Mouse (Mus musculus): ENCODE data around the gene Olfr1214. TPM values are rescaled to one million over a fixed set of nuclear protein-coding genes. Genes with fewer than 3 reads are reported as not detected.
"Not testable (repeated sequence)": the region's sequence is repeated elsewhere in the genome, so short reads cannot be mapped to it uniquely, and the experiment has no call there.

Gene Olfr1214
- total RNA-seq (2021) = not detected
- long read RNA-seq, experiment 1 = 0 reads
- long read RNA-seq, experiment 2 = 0 reads

- no peak for DNase-seq (ENCODE audit: low spot score in 2 of 2)
Observed at GRCm38 (mm10) chr2:88992553-88992952, at the start of gene Olfr1214. Gene Olfr1214, minus strand, starts transcription at chr2:88992653.

- DNase-seq (ENCODE audit: low spot score in 2 of 2) = no peak
Observed at GRCm38 (mm10) chr2:89031965-89032364, 39.5 kb upstream of the Olfr1214 start, which contains the start of gene Olfr1217. Gene Olfr1217, minus strand, starts transcription at chr2:89032065.

- DNase-seq (ENCODE audit: low spot score in 2 of 2) = not testable (repeated sequence)
Observed at GRCm38 (mm10) chr2:89021436-89021835, 29.0 kb upstream of the Olfr1214 start.

- DNase-seq (ENCODE audit: low spot score in 2 of 2) = no peak
Observed at GRCm38 (mm10) chr2:89018240-89018639, 25.8 kb upstream of the Olfr1214 start, which contains the start of gene Olfr1216. Gene Olfr1216, minus strand, starts transcription at chr2:89018340.

GRCm38 (mm10) chr2:89006873-89007272 is 14.4 kb upstream of the Olfr1214 start, which contains the start of gene Olfr1215:
Gene Olfr1215, minus strand, starts transcription at chr2:89006973.
- no peak for DNase-seq (ENCODE audit: low spot score in 2 of 2)

GRCm38 (mm10) chr2:88980181-88980580 is 12.3 kb downstream of the Olfr1214 start, which contains the start of gene Gm13762:
Gene Gm13762, minus strand, starts transcription at chr2:88980281.
- DNase-seq (ENCODE audit: low spot score in 2 of 2) = no peak

- DNase-seq (ENCODE audit: low spot score in 2 of 2) = no peak
Observed at GRCm38 (mm10) chr2:88953669-88954068, 38.8 kb downstream of the Olfr1214 start, which contains the start of gene Olfr1212. Gene Olfr1212, plus strand, starts transcription at chr2:88953969.

- DNase-seq (ENCODE audit: low spot score in 2 of 2) = no peak
Observed at GRCm38 (mm10) chr2:88938011-88938410, 54.4 kb downstream of the Olfr1214 start, which contains the start of gene Olfr1211. Gene Olfr1211, minus strand, starts transcription at chr2:88938111.

Other genes starting within 250 kb of the Olfr1214 start
- gene Olfr1198, start 241.3 kb downstream of the Olfr1214 start, total RNA-seq (2021) = not detected
- not detected for gene Olfr1199, start 232.2 kb downstream of the Olfr1214 start, total RNA-seq (2021)
- gene Olfr1200, start 222.2 kb downstream of the Olfr1214 start, total RNA-seq (2021) = not detected
- gene Olfr1201, start 199.6 kb downstream of the Olfr1214 start, total RNA-seq (2021) = not detected
- gene Olfr1202, start 178.2 kb downstream of the Olfr1214 start, total RNA-seq (2021) = not detected
- gene Olfr1205, start 162.9 kb downstream of the Olfr1214 start, total RNA-seq (2021) = not detected
- not detected for gene Olfr1204, start 143.4 kb downstream of the Olfr1214 start, total RNA-seq (2021)
- not detected for gene Olfr1206, start 129.4 kb downstream of the Olfr1214 start, total RNA-seq (2021)
- not detected for gene Olfr1208, start 90.3 kb downstream of the Olfr1214 start, total RNA-seq (2021)
- gene Olfr1209, start 77.5 kb downstream of the Olfr1214 start, total RNA-seq (2021) = not detected
- not detected for gene Olfr1211, start 54.5 kb downstream of the Olfr1214 start, total RNA-seq (2021)
- not detected for gene Olfr1212, start 38.7 kb downstream of the Olfr1214 start, total RNA-seq (2021)
- gene Gm13762, start 12.4 kb downstream of the Olfr1214 start, total RNA-seq (2021) = not detected
- gene Olfr1215, start 14.3 kb upstream of the Olfr1214 start, total RNA-seq (2021) = not detected
- gene Olfr1216, start 25.7 kb upstream of the Olfr1214 start, total RNA-seq (2021) = not detected
- not detected for gene Olfr1217, start 39.4 kb upstream of the Olfr1214 start, total RNA-seq (2021)
- not detected for gene Olfr1218, start 68.5 kb upstream of the Olfr1214 start, total RNA-seq (2021)
- not detected for gene Olfr1219, start 90.9 kb upstream of the Olfr1214 start, total RNA-seq (2021)
- gene Olfr1220, start 114.2 kb upstream of the Olfr1214 start, total RNA-seq (2021) = not detected
- not detected for gene Olfr1221, start 124.6 kb upstream of the Olfr1214 start, total RNA-seq (2021)
- gene Olfr1222, start 140.4 kb upstream of the Olfr1214 start, total RNA-seq (2021) = not detected
- gene Olfr1223, start 158.9 kb upstream of the Olfr1214 start, total RNA-seq (2021) = not detected
- not detected for gene Olfr1224-ps1, start 171.4 kb upstream of the Olfr1214 start, total RNA-seq (2021)
- not detected for gene Olfr1225, start 182.0 kb upstream of the Olfr1214 start, total RNA-seq (2021)
- gene Olfr1226, start 207.4 kb upstream of the Olfr1214 start, total RNA-seq (2021) = not detected